Mouse (Mus musculus): ENCODE data around the gene Sp110.
"Not testable (repeated sequence)": the region's sequence is repeated elsewhere in the genome, so short reads cannot be mapped to it uniquely, and the experiment has no call there.

GRCm38 (mm10) chr1:85604341-85604740, 5.7 kb upstream of the Sp110 start:
- not testable (repeated sequence) for TF ChIP-seq TCF12 (IDR thresholded peaks at IDR 0.05; ENCODE audit: insufficient read depth, poor library complexity, severe bottlenecking); MYOG (IDR thresholded peaks at IDR 0.05; ENCODE audit: control insufficient read depth in 1 of 3, insufficient read depth in 1 of 3, insufficient read length in 2 of 3, low read depth in 2 of 3); E2F4 (IDR thresholded peaks at IDR 0.05; ENCODE audit: insufficient read depth); MAX (IDR thresholded peaks at IDR 0.05; ENCODE audit: low read depth); POLR2A (IDR thresholded peaks at IDR 0.05; ENCODE audit: insufficient read length, low read depth)
